Mouse (Mus musculus) intestine, embryonic 16.5 days (tissue): Measurements from ENCODE around the gene Layn. TPM values are rescaled to one million over a fixed set of nuclear protein-coding genes. Genes with fewer than 3 reads are reported as not detected.

Experiments
- ATAC-seq: fragments of 200-750 bp; cut with Nextera tagmentation; 2 replicates; pipeline ENCODE4 v1.8.0; 2017; ENCODE audit warnings: moderate TSS enrichment, moderate library complexity
- H3K27ac ChIP-seq: fragments of 300-500 bp; sonication (generic); 2 replicates; pipeline ENCODE4 v1.5.1; 2014; ENCODE audit warnings: mild to moderate bottlenecking, low read length
- H3K27me3 ChIP-seq: fragments of 300-500 bp; sonication (generic); replicated peaks from 2 replicates; pipeline ENCODE4 v1.6.1; 2014; ENCODE audit warnings: low read length, control low read depth, mixed read lengths; ENCODE audit not compliant: control insufficient read depth, insufficient read depth
- H3K36me3 ChIP-seq: fragments of 300-500 bp; sonication (generic); 2 replicates; pipeline ENCODE4 v1.6.1; 2014; ENCODE audit warnings: low read length, control low read depth; ENCODE audit not compliant: control insufficient read depth, insufficient read depth
- H3K4me1 ChIP-seq: fragments of 300-500 bp; sonication (generic); 2 replicates; pipeline ENCODE4 v1.6.1; 2014; ENCODE audit warnings: low read length, control low read depth, mixed read lengths; ENCODE audit not compliant: control insufficient read depth, insufficient read depth
- H3K4me2 ChIP-seq: fragments of 300-500 bp; sonication (generic); 2 replicates; pipeline ENCODE4 v1.6.1; 2014; ENCODE audit warnings: low read depth, low read length, control low read depth
- H3K4me3 ChIP-seq: fragments of 300-500 bp; sonication (generic); 2 replicates; pipeline ENCODE4 v1.5.1; 2014; ENCODE audit warnings: mild to moderate bottlenecking, low read length
- H3K9ac ChIP-seq: fragments of 300-500 bp; sonication (generic); 2 replicates; pipeline ENCODE4 v1.6.1; 2014; ENCODE audit warnings: low read depth, low read length
- H3K9me3 ChIP-seq: fragments of 300-500 bp; sonication (generic); 2 replicates; pipeline ENCODE4 v1.6.1; 2016; ENCODE audit warnings: low read length, control low read depth; ENCODE audit not compliant: control insufficient read depth
- WGBS: fragments of 180-500 bp; shearing (Covaris S2); extraction: QIAGEN DNeasy Blood & Tissue Kit; methylation state at CpG from one replicate; pipeline ENCODE4 v1.1.7; 2014; 5-methylcytosine and 5-hydroxymethylcytosine counted together
- polyA plus RNA-seq: library from polyadenylated mRNA; unstranded; fragments of >200 nt; fragmentation: Nextera tagmentation; extraction: Ambion mirVana; gene quantifications from 2 replicates; pipeline ENCODE4 v1.2.1, GENCODE M21; 2015

The Layn gene
- polyA plus RNA-seq, 1 experiment from 2014 or later = 3.3 TPM

GRCm38 (mm10) chr9:51041491-51041980 lies 35.4 kb downstream of the Layn start:
- WGBS = 79% methylated on average over 7 of the region's 7 CpGs
- no peak overlapping the region for H3K27ac ChIP-seq
- H3K4me3 ChIP-seq = no peak overlapping the region
- H3K4me2 ChIP-seq = no peak overlapping the region
- H3K4me1 ChIP-seq = no peaks in the 10 kb centered on the region
- ATAC-seq = peak; percentile 65
- H3K9ac ChIP-seq = no peak overlapping the region
- no peaks in the 10 kb centered on the region for H3K36me3 ChIP-seq
- no peaks in the 10 kb centered on the region for H3K9me3 ChIP-seq
- H3K27me3 ChIP-seq = no peaks in the 10 kb centered on the region

GRCm38 (mm10) chr9:51032785-51033529 lies 43.9 kb downstream of the Layn start:
- H3K27ac ChIP-seq = no peak overlapping the region
- no peak for ATAC-seq

GRCm38 (mm10) chr9:51032291-51032690 lies 44.6 kb downstream of the Layn start:
- Histone ChIP-seq H3K4me1 (no peaks in the 10 kb centered on the region), H3K27ac (no peak overlapping the region), H3K9ac (no peak overlapping the region), H3K9me3 (no peaks in the 10 kb centered on the region), H3K36me3 (no peaks in the 10 kb centered on the region), H3K27me3 (no peaks in the 10 kb centered on the region), H3K4me3 (no peak overlapping the region), H3K4me2 (no peak overlapping the region)
- 69% methylated on average over 8 of the region's 8 CpGs for WGBS
- ATAC-seq = no peak

More at GRCm38 (mm10) chr9:51032785-51033529, 43.9 kb downstream of the Layn start:
- Histone ChIP-seq H3K4me1 (no peaks in the 10 kb centered on the region), H3K9ac (no peak overlapping the region), H3K27me3 (no peaks in the 10 kb centered on the region), H3K4me2 (no peak overlapping the region), H3K9me3 (no peaks in the 10 kb centered on the region), H3K4me3 (no peak overlapping the region), H3K36me3 (no peaks in the 10 kb centered on the region)
- WGBS = 82% methylated on average over 3 of the region's 3 CpGs

GRCm38 (mm10) chr9:51031603-51032002 lies 45.3 kb downstream of the Layn start:
- Histone ChIP-seq H3K4me1 (no peaks in the 10 kb centered on the region), H3K9me3 (no peaks in the 10 kb centered on the region), H3K27ac (no peak overlapping the region), H3K27me3 (no peaks in the 10 kb centered on the region), H3K36me3 (no peaks in the 10 kb centered on the region), H3K9ac (no peak overlapping the region), H3K4me3 (no peak overlapping the region), H3K4me2 (no peak overlapping the region)
- ATAC-seq = no peak
- 52% methylated on average over 6 of the region's 6 CpGs for WGBS

GRCm38 (mm10) chr9:51030147-51030546 lies 46.7 kb downstream of the Layn start:
- no peak overlapping the region for H3K4me2 ChIP-seq
- no peak overlapping the region for H3K9ac ChIP-seq
- H3K27ac ChIP-seq = no peak overlapping the region
- no peaks in the 10 kb centered on the region for H3K27me3 ChIP-seq
- no peaks in the 10 kb centered on the region for H3K9me3 ChIP-seq
- H3K4me3 ChIP-seq = no peak overlapping the region
- no peaks in the 10 kb centered on the region for H3K4me1 ChIP-seq
- ATAC-seq = no peak
- 27% methylated on average over 1 of the region's 1 CpGs for WGBS
- no peaks in the 10 kb centered on the region for H3K36me3 ChIP-seq

GRCm38 (mm10) chr9:51026952-51027351 lies 49.9 kb downstream of the Layn start:
- H3K27ac ChIP-seq = no peak overlapping the region
- H3K27me3 ChIP-seq = no peaks in the 10 kb centered on the region
- no peaks in the 10 kb centered on the region for H3K36me3 ChIP-seq
- 84% methylated on average over 1 of the region's 1 CpGs for WGBS
- no peak overlapping the region for H3K9ac ChIP-seq
- H3K4me2 ChIP-seq = no peak overlapping the region
- H3K4me3 ChIP-seq = no peak overlapping the region
- H3K4me1 ChIP-seq = no peaks in the 10 kb centered on the region
- no peak for ATAC-seq
- H3K9me3 ChIP-seq = no peaks in the 10 kb centered on the region

- no peak for ATAC-seq
- WGBS = 76% methylated on average over 4 of the region's 4 CpGs
These were observed 55.6 kb downstream of the Layn start for GRCm38 (mm10) chr9:51021123-51021795.

GRCm38 (mm10) chr9:51020351-51020750 lies 56.5 kb downstream of the Layn start:
- Histone ChIP-seq H3K27ac (no peak overlapping the region), H3K27me3 (no peaks in the 10 kb centered on the region), H3K9ac (no peak overlapping the region), H3K4me1 (no peaks in the 10 kb centered on the region), H3K4me3 (no peak overlapping the region), H3K9me3 (no peaks in the 10 kb centered on the region), H3K4me2 (no peak overlapping the region), H3K36me3 (no peaks in the 10 kb centered on the region)
- no peak for ATAC-seq
- WGBS = 61% methylated on average over 3 of the region's 3 CpGs

More at GRCm38 (mm10) chr9:51021123-51021795, 55.6 kb downstream of the Layn start:
- Histone ChIP-seq H3K27ac (no peak overlapping the region), H3K9ac (no peak overlapping the region), H3K4me1 (no peaks in the 10 kb centered on the region), H3K9me3 (no peaks in the 10 kb centered on the region), H3K4me2 (no peak overlapping the region), H3K36me3 (no peaks in the 10 kb centered on the region), H3K4me3 (no peak overlapping the region), H3K27me3 (no peaks in the 10 kb centered on the region)

- no peak overlapping the region for H3K27ac ChIP-seq
- no peaks in the 10 kb centered on the region for H3K9me3 ChIP-seq
- ATAC-seq = no peak
- H3K4me2 ChIP-seq = no peak overlapping the region
- H3K4me3 ChIP-seq = no peak overlapping the region
- WGBS = 76% methylated on average over 7 of the region's 7 CpGs
- no peaks in the 10 kb centered on the region for H3K36me3 ChIP-seq
- H3K4me1 ChIP-seq = no peaks in the 10 kb centered on the region
- no peaks in the 10 kb centered on the region for H3K27me3 ChIP-seq
- no peak overlapping the region for H3K9ac ChIP-seq
These were observed 57.2 kb downstream of the Layn start for GRCm38 (mm10) chr9:51019670-51020069.
